Mouse (Mus musculus): Measurements from ENCODE around the gene Hoxb5. TPM values are rescaled to one million over a fixed set of nuclear protein-coding genes. Genes with fewer than 3 reads are reported as not detected.

The Hoxb5 gene
- polyA plus RNA-seq, 1 experiment from 2014 or later = 79.2 TPM

MicroRNAs within 50 kb of the gene (microRNA counts, 519-probe panel; counts per million panel counts)
- microRNA mmu-miR-10a (8,053 counts per million, percentile 98 among the panel's probes with 10 or more counts), microRNA mmu-miR-196a (7,406 counts per million, percentile 95 among the panel's probes with 10 or more counts)

Small RNA genes lying within 50 kb of the gene (microRNA-seq; reads per million reads assigned to microRNA genes)
- 192,468 reads per million, percentile 100 among the genes with 10 or more reads in this experiment for gene Mir10a
- gene Mir196a-1 = 43.3 reads per million, percentile 41 among the genes with 10 or more reads in this experiment

Other genes with a start within 250 kb of the Hoxb5 start
- 35.1 and 42.2 TPM in 2 replicates for gene Ube2z, start 237.9 kb upstream of the Hoxb5 start, polyA plus RNA-seq (2016; fragmentation: Nextera tagmentation; extraction: Ambion mirVana)
- gene Atp5g1, start 227.7 kb upstream of the Hoxb5 start, polyA plus RNA-seq (2016; fragmentation: Nextera tagmentation; extraction: Ambion mirVana) = 483 and 502 TPM in 2 replicates
- not detected in 2 replicates for gene Calcoco2, start 191.4 kb upstream of the Hoxb5 start, polyA plus RNA-seq (2016; fragmentation: Nextera tagmentation; extraction: Ambion mirVana)
- not detected in 2 replicates for gene Ttll6, start 169.6 kb upstream of the Hoxb5 start, polyA plus RNA-seq (2016; fragmentation: Nextera tagmentation; extraction: Ambion mirVana)
- 1.1 and 7.6 TPM in 2 replicates for gene Hoxb13, start 109.0 kb upstream of the Hoxb5 start, polyA plus RNA-seq (2016; fragmentation: Nextera tagmentation; extraction: Ambion mirVana)
- 76.1 and 90.5 TPM in 2 replicates for gene Hoxb9, start 31.9 kb upstream of the Hoxb5 start, polyA plus RNA-seq (2016; fragmentation: Nextera tagmentation; extraction: Ambion mirVana)
- gene Hoxb8, start 21.4 kb upstream of the Hoxb5 start, polyA plus RNA-seq (2016; fragmentation: Nextera tagmentation; extraction: Ambion mirVana) = 35.7 and 53.3 TPM in 2 replicates
- 97.1 and 101 TPM in 2 replicates for gene Hoxb7, start 16.7 kb upstream of the Hoxb5 start, polyA plus RNA-seq (2016; fragmentation: Nextera tagmentation; extraction: Ambion mirVana)
- gene Hoxb6, start 10.9 kb upstream of the Hoxb5 start, polyA plus RNA-seq (2016; fragmentation: Nextera tagmentation; extraction: Ambion mirVana) = 145 and 151 TPM in 2 replicates
- 10.2 and 15.1 TPM in 2 replicates for gene Hoxb4, start 14.9 kb downstream of the Hoxb5 start, polyA plus RNA-seq (2016; fragmentation: Nextera tagmentation; extraction: Ambion mirVana)
- gene Hoxb3, start 20.0 kb downstream of the Hoxb5 start, polyA plus RNA-seq (2016; fragmentation: Nextera tagmentation; extraction: Ambion mirVana) = 21.2 and 26.5 TPM in 2 replicates
- 109 and 119 TPM in 2 replicates for gene Hoxb2, start 47.2 kb downstream of the Hoxb5 start, polyA plus RNA-seq (2016; fragmentation: Nextera tagmentation; extraction: Ambion mirVana)
- gene Hoxb1, start 62.4 kb downstream of the Hoxb5 start, polyA plus RNA-seq (2016; fragmentation: Nextera tagmentation; extraction: Ambion mirVana) = 8.1 and 8.8 TPM in 2 replicates
- gene Skap1, start 161.3 kb downstream of the Hoxb5 start, polyA plus RNA-seq (2016; fragmentation: Nextera tagmentation; extraction: Ambion mirVana) = 2.2 and 2.8 TPM in 2 replicates